Mouse (Mus musculus): ENCODE measurements at regions not wholly inside any gene's neighbourhood (a gene's known extent, or its start where the extent isn't known, plus 50 kb on each side); places are given as distances from the start of the nearest gene placed in this dataset.
A peak's percentile ranks its signal among the peaks of the same experiment; 100 is the strongest.

- H3K36me3 ChIP-seq (ENCODE audit: insufficient read depth, low read length): no peaks in the 10 kb centered on the region
- no peak overlapping the region for H3K27ac ChIP-seq (ENCODE audit: low read depth, low read length)
- H3K4me2 ChIP-seq (ENCODE audit: low read depth, low read length, poor library complexity, severe bottlenecking): no peak overlapping the region
- H3K9me3 ChIP-seq (ENCODE audit: low read length): no peaks in the 10 kb centered on the region
- DNase-seq (ENCODE audit: low spot score): no peak
- TF ChIP-seq CTCF (IDR thresholded peaks at IDR 0.05): no peak
- 46% methylated on average over 7 of the region's 7 CpGs for WGBS
- H3K9ac ChIP-seq (replicated peaks; ENCODE audit: low read length, poor library complexity, severe bottlenecking): no peak overlapping the region
- ATAC-seq (ENCODE audit: low FRiP score): no peak
- H3K27me3 ChIP-seq (ENCODE audit: insufficient read depth, low read length): no peaks in the 10 kb centered on the region
- no peaks in the 10 kb centered on the region for H3K4me1 ChIP-seq (ENCODE audit: insufficient read depth, low read length)
- H3K4me3 ChIP-seq (ENCODE audit: low read depth, low read length): no peak overlapping the region
These were observed 76.6 kb upstream of the Tut7 start for GRCm38 (mm10) chr13:59899521-59899920.

GRCm38 (mm10) chr13:59895754-59896153 is 72.8 kb upstream of the Tut7 start:
- no peak overlapping the region for H3K4me3 ChIP-seq (ENCODE audit: low read depth, low read length)
- no peaks in the 10 kb centered on the region for H3K4me1 ChIP-seq (ENCODE audit: insufficient read depth, low read length)
- no peak for TF ChIP-seq CTCF (IDR thresholded peaks at IDR 0.05)
- no peak overlapping the region for H3K4me2 ChIP-seq (ENCODE audit: low read depth, low read length, poor library complexity, severe bottlenecking)
- H3K27me3 ChIP-seq (ENCODE audit: insufficient read depth, low read length): no peaks in the 10 kb centered on the region
- no peaks in the 10 kb centered on the region for H3K36me3 ChIP-seq (ENCODE audit: insufficient read depth, low read length)
- ATAC-seq (ENCODE audit: low FRiP score) (no peak), DNase-seq (ENCODE audit: low spot score) (no peak)
- H3K27ac ChIP-seq (ENCODE audit: low read depth, low read length): no peak overlapping the region
- H3K9ac ChIP-seq (replicated peaks; ENCODE audit: low read length, poor library complexity, severe bottlenecking): no peak overlapping the region
- H3K9me3 ChIP-seq (ENCODE audit: low read length): no peaks in the 10 kb centered on the region
- WGBS: 95% methylated on average over 2 of the region's 2 CpGs

- no peak overlapping the region for H3K4me2 ChIP-seq (ENCODE audit: low read depth, low read length, poor library complexity, severe bottlenecking)
- H3K9ac ChIP-seq (replicated peaks; ENCODE audit: low read length, poor library complexity, severe bottlenecking): no peak overlapping the region
- no peak overlapping the region for H3K27ac ChIP-seq (ENCODE audit: low read depth, low read length)
- no peaks in the 10 kb centered on the region for H3K4me1 ChIP-seq (ENCODE audit: insufficient read depth, low read length)
- no peaks in the 10 kb centered on the region for H3K27me3 ChIP-seq (ENCODE audit: insufficient read depth, low read length)
- H3K36me3 ChIP-seq (ENCODE audit: insufficient read depth, low read length): no peaks in the 10 kb centered on the region
- ATAC-seq (ENCODE audit: low FRiP score) (no peak), DNase-seq (ENCODE audit: low spot score) (no peak)
- no peaks in the 10 kb centered on the region for H3K9me3 ChIP-seq (ENCODE audit: low read length)
- WGBS: 68% methylated on average over 5 of the region's 5 CpGs
- no peak for TF ChIP-seq CTCF (IDR thresholded peaks at IDR 0.05)
- H3K4me3 ChIP-seq (ENCODE audit: low read depth, low read length): no peak overlapping the region
These were observed 71.1 kb upstream of the Tut7 start for GRCm38 (mm10) chr13:59894094-59894493.

- H3K4me2 ChIP-seq (ENCODE audit: low read depth, low read length, poor library complexity, severe bottlenecking): no peak overlapping the region
- no peaks in the 10 kb centered on the region for H3K4me1 ChIP-seq (ENCODE audit: insufficient read depth, low read length)
- no peaks in the 10 kb centered on the region for H3K27me3 ChIP-seq (ENCODE audit: insufficient read depth, low read length)
- no peak overlapping the region for H3K4me3 ChIP-seq (ENCODE audit: low read depth, low read length)
- ATAC-seq (ENCODE audit: low FRiP score): no peak
- H3K9me3 ChIP-seq (ENCODE audit: low read length): no peaks in the 10 kb centered on the region
- no peak for DNase-seq (ENCODE audit: low spot score)
- H3K27ac ChIP-seq (ENCODE audit: low read depth, low read length): no peak overlapping the region
- H3K9ac ChIP-seq (replicated peaks; ENCODE audit: low read length, poor library complexity, severe bottlenecking): no peak overlapping the region
- H3K36me3 ChIP-seq (ENCODE audit: insufficient read depth, low read length): no peaks in the 10 kb centered on the region
- WGBS: 82% methylated on average over 8 of the region's 8 CpGs
- 0 out of 2 replicates have a peak, but pooled peaks have one; percentile 18 for TF ChIP-seq CTCF (IDR thresholded peaks at IDR 0.05)
These were observed 70.0 kb upstream of the Tut7 start for GRCm38 (mm10) chr13:59892961-59893360.

GRCm38 (mm10) chr13:59892340-59892739 is 69.4 kb upstream of the Tut7 start:
- no peak for TF ChIP-seq CTCF (IDR thresholded peaks at IDR 0.05)
- 48% methylated on average over 9 of the region's 9 CpGs for WGBS
- H3K4me3 ChIP-seq (ENCODE audit: low read depth, low read length): no peak overlapping the region
- ATAC-seq (ENCODE audit: low FRiP score): no peak
- no peak overlapping the region for H3K9ac ChIP-seq (replicated peaks; ENCODE audit: low read length, poor library complexity, severe bottlenecking)
- no peaks in the 10 kb centered on the region for H3K27me3 ChIP-seq (ENCODE audit: insufficient read depth, low read length)
- no peaks in the 10 kb centered on the region for H3K36me3 ChIP-seq (ENCODE audit: insufficient read depth, low read length)
- H3K4me1 ChIP-seq (ENCODE audit: insufficient read depth, low read length): no peaks in the 10 kb centered on the region
- no peak for DNase-seq (ENCODE audit: low spot score)
- no peak overlapping the region for H3K4me2 ChIP-seq (ENCODE audit: low read depth, low read length, poor library complexity, severe bottlenecking)
- no peaks in the 10 kb centered on the region for H3K9me3 ChIP-seq (ENCODE audit: low read length)
- no peak overlapping the region for H3K27ac ChIP-seq (ENCODE audit: low read depth, low read length)

- no peaks in the 10 kb centered on the region for H3K4me1 ChIP-seq (ENCODE audit: insufficient read depth, low read length)
- no peaks in the 10 kb centered on the region for H3K9me3 ChIP-seq (ENCODE audit: low read length)
- no peaks in the 10 kb centered on the region for H3K36me3 ChIP-seq (ENCODE audit: insufficient read depth, low read length)
- H3K4me3 ChIP-seq (ENCODE audit: low read depth, low read length): no peak overlapping the region
- DNase-seq (ENCODE audit: low spot score) (no peak), ATAC-seq (ENCODE audit: low FRiP score) (no peak)
- 67% methylated on average over 8 of the region's 8 CpGs for WGBS
- H3K4me2 ChIP-seq (ENCODE audit: low read depth, low read length, poor library complexity, severe bottlenecking): no peak overlapping the region
- no peaks in the 10 kb centered on the region for H3K27me3 ChIP-seq (ENCODE audit: insufficient read depth, low read length)
- no peak overlapping the region for H3K9ac ChIP-seq (replicated peaks; ENCODE audit: low read length, poor library complexity, severe bottlenecking)
- H3K27ac ChIP-seq (ENCODE audit: low read depth, low read length): no peak overlapping the region
- no peak for TF ChIP-seq CTCF (IDR thresholded peaks at IDR 0.05)
These were observed 68.8 kb upstream of the Tut7 start for GRCm38 (mm10) chr13:59891737-59892136.
